Mouse (Mus musculus) cerebellum, postnatal 36 days (tissue): ENCODE measurements around the gene Il9r.

Experiments
- DNase-seq, 2 experiments: peaks; one replicate each; pipeline ENCODE4 v3.0.0; 2021 to 2022; ENCODE audit warnings: mixed read lengths in 2 of 2

Il9r gene

GRCm38 (mm10) chr11:32198256-32198955 is 1.7 kb downstream of the Il9r start:
- no peak for DNase-seq

GRCm38 (mm10) chr11:32197766-32198165 is 2.3 kb downstream of the Il9r start:
- no peak for DNase-seq

GRCm38 (mm10) chr11:32196727-32197126 is 3.4 kb downstream of the Il9r start:
- DNase-seq, result no peak

GRCm38 (mm10) chr11:32195867-32196540 is 4.1 kb downstream of the Il9r start:
- DNase-seq, result no peak

GRCm38 (mm10) chr11:32194626-32195025 is 5.5 kb downstream of the Il9r start:
- no peak for DNase-seq

GRCm38 (mm10) chr11:32194086-32194485 is 6.0 kb downstream of the Il9r start:
- DNase-seq, result no peak

- DNase-seq, result no peak
These were observed 6.9 kb downstream of the Il9r start for GRCm38 (mm10) chr11:32193156-32193555.

GRCm38 (mm10) chr11:32190603-32191110 is 9.4 kb downstream of the Il9r start:
- DNase-seq, result peak in 1 of 2 experiments; percentile 31

- no peak for DNase-seq
These were observed 10.0 kb downstream of the Il9r start for GRCm38 (mm10) chr11:32190119-32190518.

- no peak for DNase-seq
These were observed 10.6 kb downstream of the Il9r start for GRCm38 (mm10) chr11:32189434-32189833.

- DNase-seq, result no peak
These were observed 11.2 kb downstream of the Il9r start for GRCm38 (mm10) chr11:32188881-32189280.

GRCm38 (mm10) chr11:32187256-32187655 is 12.8 kb downstream of the Il9r start:
- DNase-seq, result no peak

- DNase-seq, result no peak
These were observed 14.0 kb downstream of the Il9r start for GRCm38 (mm10) chr11:32186031-32186430.

GRCm38 (mm10) chr11:32184469-32184868 is 15.6 kb downstream of the Il9r start:
- no peak for DNase-seq

GRCm38 (mm10) chr11:32181973-32182868 is 17.9 kb downstream of the Il9r start:
- peak; percentile 87 to 97 for DNase-seq

GRCm38 (mm10) chr11:32181246-32181645 is 18.8 kb downstream of the Il9r start:
- DNase-seq, result no peak

GRCm38 (mm10) chr11:32178506-32178905 is 21.6 kb downstream of the Il9r start:
- DNase-seq, result no peak

- DNase-seq, result no peak
These were observed 33.4 kb downstream of the Il9r start for GRCm38 (mm10) chr11:32166683-32167082.

GRCm38 (mm10) chr11:32161922-32162804 is 37.9 kb downstream of the Il9r start:
- peak; percentile 82 to 87 for DNase-seq

GRCm38 (mm10) chr11:32161500-32161899 is 38.6 kb downstream of the Il9r start:
- peak; percentile 39 to 52 for DNase-seq

- DNase-seq, result no peak
These were observed 39.7 kb downstream of the Il9r start for GRCm38 (mm10) chr11:32160341-32160740.

GRCm38 (mm10) chr11:32159176-32159575 is 40.9 kb downstream of the Il9r start:
- DNase-seq, result no peak
